Mouse (Mus musculus): ENCODE data around the gene Gm16867.
"Not testable (repeated sequence)": the region's sequence is repeated elsewhere in the genome, so short reads cannot be mapped to it uniquely, and the experiment has no call there.

DNA sequence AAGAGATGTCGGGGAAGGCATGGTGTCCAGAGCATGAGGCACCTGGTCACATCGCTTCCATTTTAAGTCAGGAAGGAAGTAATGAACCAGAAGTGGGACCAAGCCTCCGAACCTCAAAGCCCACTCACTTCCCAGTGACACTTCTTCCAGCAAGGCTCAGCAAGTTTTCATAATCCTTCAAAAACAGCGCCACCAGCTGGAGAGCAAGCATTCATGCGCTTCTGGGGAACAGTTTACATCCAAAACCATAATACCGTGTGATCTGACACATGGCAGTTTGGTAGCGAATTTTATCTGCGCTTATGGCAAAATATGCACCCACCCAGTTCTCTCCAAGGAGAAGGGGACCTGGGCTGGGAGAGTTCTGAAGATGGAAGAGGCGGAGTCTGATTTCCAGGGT is 48.5 kb downstream of the Gm16867 start:
- not testable (repeated sequence) for TF ChIP-seq CTCF (IDR thresholded peaks at IDR 0.05; ENCODE audit: control insufficient read depth, insufficient read depth, insufficient replicate concordance, low read depth, low read length); POLR2A (IDR thresholded peaks at IDR 0.05; ENCODE audit: control insufficient read depth, low read depth, low read length)

All from testis, adult 2 months (tissue).